Mouse (Mus musculus) heart, embryonic 16.5 days (tissue): Measurements from ENCODE around the gene Dscam. TPM values are rescaled to one million over a fixed set of nuclear protein-coding genes. Genes with fewer than 3 reads are reported as not detected.

Experiments
- ATAC-seq: fragments of 200-750 bp; cut with Nextera tagmentation; replicated peaks from 2 replicates; pipeline ENCODE4 v1.8.0; 2017; ENCODE audit warnings: moderate number of reproducible peaks; ENCODE audit not compliant: insufficient read depth, low FRiP score; ENCODE audit errors: extremely low read depth
- H3K27ac ChIP-seq: fragments of 300-500 bp; sonication (generic); 2 replicates; pipeline ENCODE4 v1.5.1; 2014; ENCODE audit warnings: mild to moderate bottlenecking, low read length, control low read depth, moderate library complexity
- H3K27me3 ChIP-seq: fragments of 300-500 bp; sonication (generic); 2 replicates; pipeline ENCODE4 v1.6.1; 2014; ENCODE audit warnings: low read length, mixed read lengths; ENCODE audit not compliant: control insufficient read depth, insufficient read depth
- H3K36me3 ChIP-seq: fragments of 300-500 bp; sonication (generic); 2 replicates; pipeline ENCODE4 v1.6.1; 2014; ENCODE audit not compliant: control insufficient read depth, insufficient read depth
- H3K4me1 ChIP-seq: fragments of 300-500 bp; sonication (generic); 2 replicates; pipeline ENCODE4 v1.6.1; 2014; ENCODE audit warnings: low read length, mixed read lengths; ENCODE audit not compliant: control insufficient read depth, insufficient read depth
- H3K4me2 ChIP-seq: fragments of 300-500 bp; sonication (generic); 2 replicates; pipeline ENCODE4 v1.6.1; 2014; ENCODE audit warnings: low read depth, mild to moderate bottlenecking, control low read depth, low read length
- H3K4me3 ChIP-seq: fragments of 300-500 bp; sonication (generic); 2 replicates; pipeline ENCODE4 v1.5.1; 2014; ENCODE audit warnings: mild to moderate bottlenecking, control low read depth, low read length
- H3K9ac ChIP-seq: fragments of 300-500 bp; sonication (generic); 2 replicates; pipeline ENCODE4 v1.6.1; 2014; ENCODE audit warnings: low read length, control low read depth
- H3K9me3 ChIP-seq: fragments of 300-500 bp; sonication (generic); replicated peaks from 2 replicates; pipeline ENCODE4 v1.6.1; 2016; ENCODE audit warnings: low read length; ENCODE audit not compliant: control insufficient read depth
- WGBS: fragments of 180-500 bp; shearing (Covaris S2); extraction: QIAGEN DNeasy Blood & Tissue Kit; methylation state at CpG from one replicate; pipeline ENCODE4 v1.1.7; 2014; 5-methylcytosine and 5-hydroxymethylcytosine counted together
- polyA plus RNA-seq: library from polyadenylated mRNA; unstranded; fragments of >200 nt; fragmentation: Nextera tagmentation; extraction: Ambion mirVana; gene quantifications from 2 replicates; pipeline ENCODE4 v1.2.1, GENCODE M21; 2015

Gene Dscam
- polyA plus RNA-seq, 1 experiment from 2014 or later = not detected

DNA sequence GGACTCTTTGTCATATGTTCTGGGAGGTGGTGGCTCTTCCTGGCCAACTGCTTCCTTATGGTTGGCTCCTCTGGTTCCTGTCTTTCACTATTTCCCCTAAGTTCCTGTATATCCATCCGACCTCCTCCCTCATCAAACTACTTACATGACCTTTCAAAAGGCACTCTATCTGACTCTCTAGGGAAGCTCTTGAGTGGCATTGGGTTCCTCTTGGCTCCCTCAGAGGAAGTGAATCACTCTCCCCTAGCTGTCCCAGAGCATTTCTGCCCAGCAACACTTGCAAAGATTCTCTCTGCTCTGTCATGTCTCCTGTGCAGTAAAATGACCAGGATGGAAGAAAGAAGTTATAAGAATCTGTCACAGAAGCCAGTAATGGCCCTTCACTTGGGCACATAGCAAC lies 166.6 kb downstream of the Dscam start:
- WGBS = 35% methylated on average over 1 of the region's 1 CpGs
- Histone ChIP-seq H3K4me3 (no peak overlapping the region), H3K9ac (no peak overlapping the region), H3K27ac (no peak overlapping the region), H3K36me3 (no peaks in the 10 kb centered on the region), H3K27me3 (no peaks in the 10 kb centered on the region), H3K4me1 (no peaks in the 10 kb centered on the region; the same call in 1 of the 2 replicates), H3K4me2 (no peak overlapping the region), H3K9me3 (no peaks in the 10 kb centered on the region)
- ATAC-seq = no peak

- Histone ChIP-seq H3K27ac (no peak overlapping the region), H3K9me3 (no peaks in the 10 kb centered on the region), H3K9ac (no peak overlapping the region), H3K36me3 (no peaks in the 10 kb centered on the region), H3K27me3 (no peaks in the 10 kb centered on the region), H3K4me2 (no peak overlapping the region), H3K4me3 (no peak overlapping the region), H3K4me1 (no peaks in the 10 kb centered on the region; the same call in 1 of the 2 replicates)
- WGBS = 58% methylated on average over 2 of the region's 2 CpGs
- ATAC-seq = no peak
Observed at GRCm38 (mm10) chr16:97002837-97003236, 167.7 kb downstream of the Dscam start.

DNA sequence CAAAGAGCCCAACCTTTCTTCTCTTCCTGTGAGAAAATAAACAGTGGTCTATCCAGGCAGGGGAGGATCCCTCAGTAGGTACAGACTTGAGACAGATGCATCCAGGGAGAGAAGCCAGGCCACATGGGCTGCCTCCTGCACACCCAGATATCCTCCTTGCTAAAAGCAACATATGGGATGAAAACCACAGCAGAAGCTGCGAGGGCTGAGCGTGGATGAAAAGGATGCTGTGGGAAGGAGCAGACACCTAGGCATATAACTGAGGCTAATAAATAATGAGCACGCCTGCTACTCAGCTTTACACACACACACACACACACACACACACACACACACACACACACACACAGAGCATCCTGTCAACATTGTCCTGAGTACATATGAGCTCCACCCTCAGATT lies 168.4 kb downstream of the Dscam start:
- no peak overlapping the region for H3K4me2 ChIP-seq

DNA sequence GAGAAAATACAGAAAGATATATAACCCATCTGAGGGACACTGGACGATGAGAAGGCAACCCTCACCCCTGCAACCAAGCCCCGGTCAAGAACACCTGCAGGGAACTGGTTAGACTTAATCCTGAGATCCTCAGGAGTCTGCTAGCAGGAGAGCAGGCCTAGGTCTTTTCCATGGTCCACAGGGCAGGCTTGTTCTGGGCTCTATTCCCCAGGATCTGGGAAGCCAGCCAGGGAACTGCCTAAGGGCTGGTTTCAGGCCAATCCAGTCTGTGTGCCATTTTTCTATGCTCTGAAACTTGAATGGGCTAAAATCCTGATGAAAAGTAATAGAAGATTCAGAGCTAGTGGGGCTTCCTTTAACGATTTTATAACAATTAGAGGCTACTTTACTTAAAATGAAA lies 173.7 kb downstream of the Dscam start:
- H3K36me3 ChIP-seq = no peaks in the 10 kb centered on the region
- no peak for ATAC-seq
- WGBS = 58% methylated on average over 3 of the region's 3 CpGs

More for the DNA sequence above, 168.4 kb downstream of the Dscam start:
- no peaks in the 10 kb centered on the region for H3K36me3 ChIP-seq
- no peak overlapping the region for H3K27ac ChIP-seq
- H3K27me3 ChIP-seq = no peaks in the 10 kb centered on the region
- H3K4me3 ChIP-seq = no peak overlapping the region
- 70% methylated on average over 3 of the region's 3 CpGs for WGBS
- H3K9me3 ChIP-seq = no peaks in the 10 kb centered on the region
- no peaks in the 10 kb centered on the region; the same call in 1 of the 2 replicates for H3K4me1 ChIP-seq
- ATAC-seq = no peak
- H3K9ac ChIP-seq = no peak overlapping the region

GRCm38 (mm10) chr16:96995858-96996257 lies 174.7 kb downstream of the Dscam start:
- H3K9me3 ChIP-seq = no peaks in the 10 kb centered on the region
- no peak overlapping the region for H3K27ac ChIP-seq
- no peaks in the 10 kb centered on the region for H3K4me1 ChIP-seq
- no peak overlapping the region for H3K9ac ChIP-seq
- H3K27me3 ChIP-seq = no peaks in the 10 kb centered on the region
- no peak overlapping the region for H3K4me3 ChIP-seq
- no peak overlapping the region for H3K4me2 ChIP-seq
- ATAC-seq = no peak
- 72% methylated on average over 4 of the region's 4 CpGs for WGBS
- H3K36me3 ChIP-seq = no peaks in the 10 kb centered on the region

More for the DNA sequence above, 173.7 kb downstream of the Dscam start:
- H3K9me3 ChIP-seq = no peaks in the 10 kb centered on the region
- H3K9ac ChIP-seq = no peak overlapping the region
- no peak overlapping the region for H3K27ac ChIP-seq
- H3K27me3 ChIP-seq = no peaks in the 10 kb centered on the region
- no peak overlapping the region for H3K4me3 ChIP-seq
- H3K4me2 ChIP-seq = no peak overlapping the region
- no peaks in the 10 kb centered on the region for H3K4me1 ChIP-seq

- no peaks in the 10 kb centered on the region for H3K36me3 ChIP-seq
- no peak for ATAC-seq
- no peaks in the 10 kb centered on the region for H3K9me3 ChIP-seq
- no peak overlapping the region for H3K27ac ChIP-seq
- H3K4me1 ChIP-seq = no peaks in the 10 kb centered on the region
- 73% methylated on average over 2 of the region's 2 CpGs for WGBS
- H3K4me2 ChIP-seq = no peak overlapping the region
- no peaks in the 10 kb centered on the region for H3K27me3 ChIP-seq
- H3K4me3 ChIP-seq = no peak overlapping the region
- no peak overlapping the region for H3K9ac ChIP-seq
Observed at GRCm38 (mm10) chr16:96987396-96987795, 183.2 kb downstream of the Dscam start.

DNA sequence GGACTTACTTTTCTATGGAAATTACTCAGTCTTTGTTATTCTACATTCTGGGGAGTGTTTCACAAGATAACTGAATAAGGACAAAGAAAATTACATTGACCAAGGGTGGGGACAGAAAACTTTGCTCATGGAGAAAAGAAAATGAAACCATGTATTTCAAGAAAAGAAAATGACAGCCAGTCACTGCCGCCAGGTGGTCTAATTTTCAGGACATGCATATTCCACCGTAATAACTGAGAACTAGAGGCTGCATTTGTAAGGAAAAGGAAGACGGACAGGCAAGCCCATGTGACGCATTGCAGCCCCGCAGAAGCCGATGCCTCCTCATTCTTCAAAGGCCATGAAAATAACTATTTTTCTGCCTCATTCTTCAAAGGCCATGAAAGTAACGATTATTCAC lies 197.3 kb downstream of the Dscam start:
- Histone ChIP-seq H3K27ac (no peak overlapping the region), H3K9ac (no peak overlapping the region), H3K27me3 (no peaks in the 10 kb centered on the region), H3K9me3 (no peaks in the 10 kb centered on the region), H3K4me2 (no peak overlapping the region), H3K4me1 (no peaks in the 10 kb centered on the region), H3K4me3 (no peak overlapping the region), H3K36me3 (no peaks in the 10 kb centered on the region)
- WGBS = 77% methylated on average over 7 of the region's 7 CpGs
- no peak for ATAC-seq

DNA sequence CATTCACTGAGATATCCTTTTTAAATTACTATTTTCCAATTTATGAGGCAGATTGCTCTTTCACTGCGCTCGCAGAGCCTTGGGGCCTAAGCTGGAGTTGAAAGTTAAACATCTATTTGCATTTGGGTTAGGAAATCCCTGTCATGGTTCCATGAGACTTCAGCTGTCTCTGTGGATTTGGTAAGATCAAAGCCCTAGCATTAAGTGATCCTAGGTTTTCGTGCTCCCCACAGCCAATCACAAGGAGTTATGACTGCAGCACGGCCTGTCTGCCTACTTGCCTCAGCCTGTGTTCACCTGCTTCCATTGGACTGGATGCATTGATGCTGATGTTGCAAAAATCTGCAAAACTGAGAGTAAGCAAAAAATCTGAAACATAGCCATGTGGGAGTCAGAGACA lies 198.8 kb downstream of the Dscam start:
- Histone ChIP-seq H3K4me1 (no peaks in the 10 kb centered on the region), H3K27me3 (no peaks in the 10 kb centered on the region), H3K27ac (no peak overlapping the region), H3K4me3 (no peak overlapping the region), H3K9ac (no peak overlapping the region), H3K9me3 (no peaks in the 10 kb centered on the region), H3K4me2 (no peak overlapping the region), H3K36me3 (no peaks in the 10 kb centered on the region)
- no peak for ATAC-seq
- WGBS = 87% methylated on average over 4 of the region's 4 CpGs

DNA sequence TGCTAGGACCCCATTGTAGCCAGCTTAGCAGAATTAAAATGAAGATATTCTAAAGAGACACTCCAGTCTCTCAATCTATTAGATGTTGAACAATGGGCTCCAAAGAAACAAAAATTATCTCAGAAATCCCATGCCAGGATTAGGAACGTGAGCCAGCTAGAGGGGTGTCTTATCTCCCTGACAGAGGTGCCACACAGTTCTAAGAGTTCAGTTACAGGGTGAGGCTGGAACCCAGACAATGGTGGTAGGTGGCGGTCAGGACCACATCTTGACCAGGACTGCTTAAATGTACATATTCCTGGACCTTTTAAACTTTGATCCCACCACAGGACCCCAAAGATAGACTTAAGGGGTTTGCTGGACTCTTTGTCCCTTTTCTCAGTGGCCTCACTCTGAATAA lies 200.1 kb downstream of the Dscam start:
- Histone ChIP-seq H3K27ac (no peak overlapping the region), H3K27me3 (no peaks in the 10 kb centered on the region), H3K4me3 (no peak overlapping the region), H3K9me3 (no peaks in the 10 kb centered on the region), H3K4me2 (no peak overlapping the region), H3K9ac (no peak overlapping the region), H3K36me3 (no peaks in the 10 kb centered on the region), H3K4me1 (no peaks in the 10 kb centered on the region)
- 56% methylated on average over 2 of the region's 2 CpGs for WGBS
- no peak for ATAC-seq

DNA sequence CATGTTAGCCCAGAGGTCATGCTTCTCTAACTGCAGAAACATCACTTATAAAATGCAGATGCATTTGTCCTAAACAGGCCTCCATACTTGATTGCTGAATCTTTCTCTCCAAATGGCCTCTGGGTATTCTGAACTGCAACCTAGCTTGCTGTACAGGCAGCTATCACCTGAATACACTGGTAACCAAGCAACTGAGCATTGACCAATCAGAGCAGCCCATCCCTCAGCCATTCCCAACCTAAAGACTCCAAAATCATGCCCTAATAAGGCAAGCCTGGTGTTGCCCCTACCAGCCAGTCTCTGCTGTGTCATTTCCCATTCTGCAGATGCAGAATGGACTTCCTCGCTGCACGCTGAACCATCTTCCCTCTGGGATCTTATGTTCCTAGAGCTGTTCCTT lies 200.9 kb downstream of the Dscam start:
- H3K36me3 ChIP-seq = no peaks in the 10 kb centered on the region
- no peak overlapping the region for H3K27ac ChIP-seq
- H3K27me3 ChIP-seq = no peaks in the 10 kb centered on the region
- no peaks in the 10 kb centered on the region for H3K4me1 ChIP-seq
- H3K9me3 ChIP-seq = no peaks in the 10 kb centered on the region
- no peak overlapping the region for H3K9ac ChIP-seq
- 59% methylated on average over 2 of the region's 2 CpGs for WGBS
- no peak for ATAC-seq
- no peak overlapping the region for H3K4me3 ChIP-seq
- no peak overlapping the region for H3K4me2 ChIP-seq
